Mouse (Mus musculus) ES-Bruce4 (cell line): ENCODE results near the gene Hcar2.

ENCODE experiments used
- CTCF ChIP-seq: IDR thresholded peaks from one replicate; pipeline ENCODE4 v1.8.1; 2011; ENCODE audit warnings: low read depth, low read length
- POLR2A ChIP-seq: IDR thresholded peaks from one replicate; pipeline ENCODE4 v1.8.1; 2011; ENCODE audit warnings: low read length; ENCODE audit not compliant: insufficient read depth

DNA sequence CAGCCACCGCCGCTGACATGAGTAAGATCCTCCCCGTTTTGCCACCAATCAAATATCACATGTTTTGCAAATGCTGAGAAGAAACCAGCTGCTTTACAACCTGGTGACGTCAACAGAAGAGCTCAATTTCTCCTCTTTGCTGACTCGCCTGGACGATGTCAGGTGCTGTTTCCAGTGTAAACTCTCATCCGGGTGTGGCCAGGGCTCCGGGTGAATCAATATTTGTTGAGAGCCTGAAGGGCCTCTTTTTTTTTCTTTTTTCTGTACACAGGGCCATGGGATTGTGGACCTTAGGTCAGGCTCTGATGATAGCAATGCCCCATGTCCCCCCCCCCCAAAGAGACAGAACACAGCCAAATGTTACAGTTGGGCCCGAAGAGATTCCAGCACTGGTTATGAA lies 10.8 kb downstream of the Hcar2 start:
- TF ChIP-seq CTCF (no peak), POLR2A (no peak)
